Mouse (Mus musculus) stomach, postnatal 0 days (tissue): ENCODE results near the gene 4930513O06Rik.

Source experiments
- CTCF ChIP-seq: IDR thresholded peaks from 2 replicates; pipeline ENCODE4 v1.5.1; 2016; ENCODE audit warnings: antibody characterized with exemption, low read depth, mild to moderate bottlenecking, moderate library complexity
- EP300 ChIP-seq: optimal IDR thresholded peaks from 2 replicates; pipeline ENCODE3; 2016; ENCODE audit warnings: antibody characterized with exemption

- TF ChIP-seq CTCF (no peak), EP300 (no peak)
Measured at GRCm38 (mm10) chrX:139085943-139086342, at the start of gene 4930513O06Rik.
